ENCODE assay signal across 18 mouse cellular contexts in the genomic region with DNA sequence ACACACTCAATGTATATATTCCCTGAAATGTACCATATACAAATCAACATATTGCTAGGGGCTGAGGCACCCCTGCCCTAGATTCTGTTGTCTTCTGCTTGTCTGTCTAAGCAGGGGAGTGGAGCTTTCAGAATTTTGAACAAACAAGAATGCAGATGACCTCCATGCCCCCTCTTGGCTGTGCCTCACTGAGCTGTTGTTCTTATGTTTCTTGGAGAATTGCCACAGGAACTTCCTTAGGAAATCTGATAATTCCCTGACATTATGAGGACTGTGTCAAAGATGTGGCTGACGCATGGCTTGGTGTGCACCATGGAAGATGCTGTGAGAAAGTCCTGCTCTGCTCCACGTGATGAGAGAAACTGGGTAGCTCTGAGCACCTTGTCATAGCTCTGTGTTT. TPM values are rescaled to one million over a fixed set of nuclear protein-coding genes. Genes with fewer than 3 reads are reported as not detected.
DNase-seq lines count a peak whose midpoint lies in the region; ATAC-seq and TF ChIP-seq lines count a peak whose summit lies in the region.
"Had no signal": no experiment of that assay in that cellular context is flagged by ENCODE, and none has a peak within 500 bp of the region (broad histone marks: within the 10 kb centered on the region; RNA-seq: fewer than 3 reads in every experiment).

No protein-coding gene starts in this region.

- no peak overlapping the region for H3K27ac ChIP-seq in midbrain, embryonic 16.5 days (ENCODE audit: low read length)

- ATAC-seq in midbrain, embryonic 16.5 days, result no peak
- ATAC-seq: forebrain, embryonic 16.5 days; intestine, embryonic 16.5 days had no signal

- TF ChIP-seq CTCF in lung, adult 2 months (IDR thresholded peaks at IDR 0.05; ENCODE audit: insufficient read depth, low read length), result no peak

- H3K4me2 ChIP-seq in midbrain, embryonic 16.5 days (ENCODE audit: low read length), result no peak overlapping the region

- H3K27me3 ChIP-seq in midbrain, embryonic 16.5 days (ENCODE audit: control insufficient read depth, insufficient read depth, low read depth, low read length), result no peaks in the 10 kb centered on the region

- 49% methylated on average over 2 of the region's 2 CpGs for WGBS in lung, adult 2 months
- 71% methylated on average over 2 of the region's 2 CpGs for WGBS in midbrain, embryonic 16.5 days

- H3K36me3 ChIP-seq in midbrain, embryonic 16.5 days (ENCODE audit: control insufficient read depth, insufficient read depth, low read length), result no peaks in the 10 kb centered on the region

- no peak overlapping the region for H3K9ac ChIP-seq in midbrain, embryonic 16.5 days (ENCODE audit: low read depth, low read length)

- no peak for TF ChIP-seq POLR2A in lung, adult 2 months (IDR thresholded peaks at IDR 0.05; ENCODE audit: borderline replicate concordance, extremely low read depth, low read depth, low read length)

- H3K4me1 ChIP-seq in lung, adult 2 months (ENCODE audit: control insufficient read depth, insufficient read depth, low read length), result no peaks in the 10 kb centered on the region; the same call in 1 of the 2 replicates
- H3K4me1 ChIP-seq in midbrain, embryonic 16.5 days (ENCODE audit: control insufficient read depth, insufficient read depth, low read length), result no peaks in the 10 kb centered on the region

- DNase-seq in adrenal gland, adult 2 months, result peak; percentile 7
- DNase-seq in adrenal gland, postnatal 4 days (ENCODE audit: low spot score in 2 of 2), result no peak
- peak; percentile 5 to 31 for DNase-seq in lung, adult 18-20 months
- DNase-seq in lung, adult 2 months, result no peak
- peak; percentile 73 for DNase-seq in kidney, postnatal 14 days
- DNase-seq in lung, postnatal 36 days, result peak; percentile 66
- DNase-seq in right cerebral cortex, postnatal 4 days, result no peak
- DNase-seq: cerebellum, postnatal 14 days; gastrocnemius, postnatal 10 days; liver; right cerebral cortex, postnatal 14 days had no signal

- no peak overlapping the region for H3K4me3 ChIP-seq in lung, adult 2 months (replicated peaks; ENCODE audit: extremely low read depth, low read depth, low read length)
- no peak overlapping the region for H3K4me3 ChIP-seq in midbrain, embryonic 16.5 days (ENCODE audit: low read depth, low read length)

- H3K9me3 ChIP-seq in midbrain, embryonic 16.5 days (replicated peaks; ENCODE audit: control insufficient read depth, low read length, poor library complexity, severe bottlenecking), result no peaks in the 10 kb centered on the region

RNA-seq across cellular contexts. Expression of a gene that starts 57.0 kb away (rescaled TPM):
- total RNA-seq in adrenal gland, adult 2 months (2021), result not detected
- not detected in 2 replicates for polyA plus RNA-seq in adrenal gland, adult 2 months (2012; rRNA removed)
- not detected for total RNA-seq in adrenal gland, postnatal 4 days (2021)
- polyA plus RNA-seq in lung, adult 2 months (2012; rRNA removed), result not detected in 2 replicates
- polyA plus RNA-seq in midbrain, embryonic 16.5 days (2015; fragmentation: Nextera tagmentation; extraction: Ambion mirVana), result not detected in 2 replicates
- total RNA-seq: gastrocnemius, postnatal 10 days; hematopoietic stem cell, adult 5-6 weeks; left cerebral cortex, adult 18-20 months; megakaryocyte progenitor cell, adult 5-6 weeks had no signal
- polyA plus RNA-seq: forebrain, embryonic 16.5 days; intestine, embryonic 16.5 days; neural tube, embryonic 14.5 days had no signal

Comparison
In these comparisons a context has a peak if more than half of its experiments do, and no peak if none do; other contexts are left out.
1. DNase-seq: peak in adrenal gland, adult 2 months (single experiment), lung, adult 18-20 months (2 of 2), kidney, postnatal 14 days (single experiment) and lung, postnatal 36 days (single experiment); none in adrenal gland, postnatal 4 days (0 of 2), lung, adult 2 months (single experiment) and right cerebral cortex, postnatal 4 days (single experiment).